Mouse (Mus musculus) CD4-positive, CD25-positive, alpha-beta regulatory T cell, adult 4 months (primary cell): ENCODE data around the gene Ctps2. TPM values are rescaled to one million over a fixed set of nuclear protein-coding genes. Genes with fewer than 3 reads are reported as not detected.
A peak's percentile ranks its signal among the peaks of the same experiment; 100 is the strongest.
"Not testable (repeated sequence)": the region's sequence is repeated elsewhere in the genome, so short reads cannot be mapped to it uniquely, and the experiment has no call there.

Source experiments
- ATAC-seq: one replicate; pipeline ENCODE4 v1.8.0; 2017
- polyA plus RNA-seq, 2 experiments: library from polyadenylated mRNA; unstranded; fragments of 100-300 nt; shearing (Covaris generic); gene quantifications; one replicate each; pipeline ENCODE4 v1.2.1; 2017

The Ctps2 gene
- 100 to 1,000 TPM; 208 to 219 TPM for polyA plus RNA-seq

- ATAC-seq: no peak
Measured at GRCm38 (mm10) chrX:162900938-162901337, at the start of gene Ctps2. Gene Ctps2 (plus strand): TSS chrX:162901238.

GRCm38 (mm10) chrX:162868294-162868965 is 32.6 kb upstream of the Ctps2 start:
- ATAC-seq: no peak

- ATAC-seq: no peak
Measured at GRCm38 (mm10) chrX:162871734-162872517, 29.1 kb upstream of the Ctps2 start.

GRCm38 (mm10) chrX:162873761-162874160 is 27.3 kb upstream of the Ctps2 start:
- no peak for ATAC-seq

GRCm38 (mm10) chrX:162878236-162878635 is 22.8 kb upstream of the Ctps2 start:
- ATAC-seq: no peak

- peak; percentile 91 for ATAC-seq
Measured at GRCm38 (mm10) chrX:162887931-162888511, 13.0 kb upstream of the Ctps2 start, which contains the start of gene Syap1. Gene Syap1 (minus strand): TSS chrX:162888447.

- ATAC-seq: not testable (repeated sequence)
Measured at GRCm38 (mm10) chrX:162888575-162889223, 12.3 kb upstream of the Ctps2 start.

- ATAC-seq: peak; percentile 34
Measured at GRCm38 (mm10) chrX:162901371-162902039, 467 bp downstream of the Ctps2 start.

GRCm38 (mm10) chrX:162902040-162902734 is 1.1 kb downstream of the Ctps2 start:
- peak; percentile 90 for ATAC-seq

GRCm38 (mm10) chrX:162907554-162907953 is 6.5 kb downstream of the Ctps2 start:
- no peak for ATAC-seq

- ATAC-seq: no peak
Measured at GRCm38 (mm10) chrX:162913651-162914050, 12.6 kb downstream of the Ctps2 start.

GRCm38 (mm10) chrX:162915697-162916096 is 14.7 kb downstream of the Ctps2 start:
- peak; percentile 87 for ATAC-seq

- ATAC-seq: no peak
Measured at GRCm38 (mm10) chrX:162921487-162922125, 20.6 kb downstream of the Ctps2 start.

GRCm38 (mm10) chrX:162931467-162931866 is 30.4 kb downstream of the Ctps2 start:
- ATAC-seq: no peak

GRCm38 (mm10) chrX:162942027-162942426 is 41.0 kb downstream of the Ctps2 start:
- no peak for ATAC-seq

GRCm38 (mm10) chrX:162949811-162950439 is 48.9 kb downstream of the Ctps2 start:
- ATAC-seq: no peak

GRCm38 (mm10) chrX:162957921-162958320 is 56.9 kb downstream of the Ctps2 start:
- ATAC-seq: no peak

GRCm38 (mm10) chrX:162963840-162964239 is 62.8 kb downstream of the Ctps2 start:
- no peak for ATAC-seq

- ATAC-seq: no peak
Measured at GRCm38 (mm10) chrX:162964383-162964782, 63.3 kb downstream of the Ctps2 start, which contains the start of gene S100g. Gene S100g (minus strand): TSS chrX:162964599.

- ATAC-seq: no peak
Measured at GRCm38 (mm10) chrX:162967456-162967855, 66.4 kb downstream of the Ctps2 start.

- ATAC-seq: peak; percentile 95
Measured at GRCm38 (mm10) chrX:162976194-162976593, 75.2 kb downstream of the Ctps2 start.
